Mouse (Mus musculus) intestine, postnatal 0 days (tissue): ENCODE results near the gene Ndufa9. TPM values are rescaled to one million over a fixed set of nuclear protein-coding genes. Genes with fewer than 3 reads are reported as not detected.

Experiments used
- ATAC-seq: fragments of 200-750 bp; cut with Nextera tagmentation; 2 replicates; pipeline ENCODE4 v1.8.0; 2017; ENCODE audit warnings: mild to moderate bottlenecking, moderate TSS enrichment, moderate library complexity
- H3K27ac ChIP-seq: fragments of 300-500 bp; sonication (generic); 2 replicates; pipeline ENCODE4 v1.5.1; 2014; ENCODE audit warnings: mild to moderate bottlenecking, low read depth, low read length, moderate library complexity
- H3K27me3 ChIP-seq: fragments of 300-500 bp; sonication (generic); replicated peaks from 2 replicates; pipeline ENCODE4 v1.6.1; 2014; ENCODE audit warnings: low read length, mixed read lengths; ENCODE audit not compliant: control insufficient read depth, insufficient read depth
- H3K36me3 ChIP-seq: fragments of 300-500 bp; sonication (generic); 2 replicates; pipeline ENCODE4 v1.6.1; 2014; ENCODE audit warnings: mild to moderate bottlenecking, moderate library complexity; ENCODE audit not compliant: control insufficient read depth, insufficient read depth
- H3K4me1 ChIP-seq: fragments of 300-500 bp; sonication (generic); replicated peaks from 2 replicates; pipeline ENCODE4 v1.6.1; 2014; ENCODE audit warnings: antibody characterized with exemption, low read length, mixed read lengths; ENCODE audit not compliant: control insufficient read depth, insufficient read depth
- H3K4me2 ChIP-seq: fragments of 300-500 bp; sonication (generic); replicated peaks from 2 replicates; pipeline ENCODE4 v1.6.1; 2014; ENCODE audit warnings: low read depth, mild to moderate bottlenecking, moderate library complexity
- H3K4me3 ChIP-seq: fragments of 300-500 bp; sonication (generic); 2 replicates; pipeline ENCODE4 v1.5.1; 2014; ENCODE audit warnings: low read depth, low read length
- H3K9ac ChIP-seq: fragments of 300-500 bp; sonication (generic); 2 replicates; pipeline ENCODE4 v1.6.1; 2014; ENCODE audit warnings: mild to moderate bottlenecking, low read depth, low read length
- H3K9me3 ChIP-seq: fragments of 300-500 bp; sonication (generic); 2 replicates; pipeline ENCODE4 v1.6.1; 2016; ENCODE audit warnings: mixed run types; ENCODE audit not compliant: control insufficient read depth
- CTCF ChIP-seq: sonication (generic); IDR thresholded peaks from 2 replicates; pipeline ENCODE4 v1.5.1; 2016; ENCODE audit warnings: low read depth, mild to moderate bottlenecking, control low read depth, antibody characterized with exemption, moderate library complexity
- WGBS: fragments of 180-500 bp; shearing (Covaris S2); extraction: QIAGEN DNeasy Blood & Tissue Kit; methylation state at CpG from one replicate; pipeline ENCODE4 v1.1.7; 2014; 5-methylcytosine and 5-hydroxymethylcytosine counted together
- polyA plus RNA-seq: library from polyadenylated mRNA; unstranded; fragments of >200 nt; fragmentation: Nextera tagmentation; extraction: Ambion mirVana; gene quantifications from 2 replicates; pipeline ENCODE4 v1.2.1, GENCODE M21; 2015

Ndufa9 gene
- polyA plus RNA-seq, 1 experiment from 2014 or later = 236 TPM

- no peak overlapping the region for H3K4me2 ChIP-seq
- no peak overlapping the region for H3K4me3 ChIP-seq
- no peak for TF ChIP-seq CTCF
- H3K27ac ChIP-seq = no peak overlapping the region
- no peaks in the 10 kb centered on the region for H3K36me3 ChIP-seq
- ATAC-seq = 0 out of 2 replicates have a peak, but pooled peaks have one; percentile 45
- no peaks in the 10 kb centered on the region for H3K9me3 ChIP-seq
- H3K9ac ChIP-seq = no peak overlapping the region
- H3K4me1 ChIP-seq = no peaks in the 10 kb centered on the region
- WGBS = 41% methylated on average over 6 of the region's 6 CpGs
- no peaks in the 10 kb centered on the region for H3K27me3 ChIP-seq
Measured at GRCm38 (mm10) chr6:126777889-126778288, 71.0 kb downstream of the Ndufa9 start.

GRCm38 (mm10) chr6:126773873-126774272 lies 75.1 kb downstream of the Ndufa9 start:
- H3K9me3 ChIP-seq = no peaks in the 10 kb centered on the region
- no peak for TF ChIP-seq CTCF
- H3K36me3 ChIP-seq = no peaks in the 10 kb centered on the region
- no peak overlapping the region for H3K27ac ChIP-seq
- no peaks in the 10 kb centered on the region for H3K27me3 ChIP-seq
- H3K4me2 ChIP-seq = no peak overlapping the region
- 34% methylated on average over 4 of the region's 4 CpGs for WGBS
- H3K4me3 ChIP-seq = no peak overlapping the region
- ATAC-seq = no peak
- H3K9ac ChIP-seq = no peak overlapping the region
- no peaks in the 10 kb centered on the region for H3K4me1 ChIP-seq

DNA sequence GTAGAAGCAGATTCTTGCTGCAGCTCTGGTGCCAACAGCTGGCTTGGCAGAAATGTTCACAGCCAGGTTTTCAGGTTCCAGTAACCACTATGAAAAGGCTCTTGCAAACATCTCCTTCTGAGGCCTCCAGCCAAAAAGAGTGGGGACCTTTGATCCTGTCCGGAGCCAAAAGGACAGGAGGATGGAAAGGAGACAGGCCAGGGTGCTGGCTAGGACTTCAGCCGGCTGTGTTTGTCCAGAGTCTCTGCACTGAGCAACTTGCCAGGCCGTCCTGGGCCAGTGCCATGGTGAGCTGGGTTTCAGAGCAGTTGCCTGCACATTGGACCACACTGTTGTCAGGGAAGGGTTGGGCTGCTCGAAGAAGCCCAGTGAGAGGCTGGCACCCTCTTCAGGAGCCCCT lies 76.6 kb downstream of the Ndufa9 start:
- Histone ChIP-seq H3K4me3 (no peak overlapping the region), H3K4me1 (no peaks in the 10 kb centered on the region), H3K9ac (no peak overlapping the region), H3K36me3 (no peaks in the 10 kb centered on the region), H3K9me3 (no peaks in the 10 kb centered on the region), H3K27me3 (no peaks in the 10 kb centered on the region), H3K27ac (no peak overlapping the region), H3K4me2 (no peak overlapping the region)
- WGBS = 72% methylated on average over 4 of the region's 4 CpGs
- no peak for TF ChIP-seq CTCF
- no peak for ATAC-seq

Other genes starting within 250 kb of the Ndufa9 start
- gene Kcna1, start 202.8 kb downstream of the Ndufa9 start, polyA plus RNA-seq = 0.10 and 0.16 TPM in 2 replicates
- gene Kcna6, start 108.5 kb downstream of the Ndufa9 start, polyA plus RNA-seq = 1.1 TPM in 2 replicates
- not detected in 2 replicates for gene Akap3, start 4.0 kb upstream of the Ndufa9 start, polyA plus RNA-seq
- gene Dyrk4, start 72.7 kb upstream of the Ndufa9 start, polyA plus RNA-seq = not detected in 2 replicates
- 11.5 and 12.8 TPM in 2 replicates for gene Rad51ap1, start 90.5 kb upstream of the Ndufa9 start, polyA plus RNA-seq
- gene D6Wsu163e, start 90.8 kb upstream of the Ndufa9 start, polyA plus RNA-seq = 16.2 and 19.5 TPM in 2 replicates
- gene Fgf6, start 166.4 kb upstream of the Ndufa9 start, polyA plus RNA-seq = not detected in 2 replicates
- gene Fgf23, start 223.8 kb upstream of the Ndufa9 start, polyA plus RNA-seq = not detected in 2 replicates